Mouse (Mus musculus) lung, embryonic 16.5 days (tissue): ENCODE measurements around the gene Olfr775. TPM values are rescaled to one million over a fixed set of nuclear protein-coding genes. Genes with fewer than 3 reads are reported as not detected.

Source experiments
- ATAC-seq: fragments of 200-750 bp; cut with Nextera tagmentation; 2 replicates; pipeline ENCODE4 v1.8.0; 2017; ENCODE audit warnings: low read depth, mild to moderate bottlenecking, moderate library complexity
- H3K27ac ChIP-seq: fragments of 300-500 bp; sonication (generic); 2 replicates; pipeline ENCODE4 v1.5.1; 2014; ENCODE audit warnings: mild to moderate bottlenecking, control low read depth, low read length
- H3K27me3 ChIP-seq: fragments of 300-500 bp; sonication (generic); 2 replicates; pipeline ENCODE4 v1.6.1; 2014; ENCODE audit warnings: low read depth, low read length, mixed read lengths; ENCODE audit not compliant: control insufficient read depth, insufficient read depth
- H3K36me3 ChIP-seq: fragments of 300-500 bp; sonication (generic); 2 replicates; pipeline ENCODE4 v1.6.1; 2014; ENCODE audit warnings: low read length; ENCODE audit not compliant: control insufficient read depth, insufficient read depth
- H3K4me1 ChIP-seq: fragments of 300-500 bp; sonication (generic); replicated peaks from 2 replicates; pipeline ENCODE4 v1.6.1; 2014; ENCODE audit warnings: low read length, mixed read lengths; ENCODE audit not compliant: control insufficient read depth, insufficient read depth
- H3K4me2 ChIP-seq: fragments of 300-500 bp; sonication (generic); 2 replicates; pipeline ENCODE4 v1.6.1; 2014; ENCODE audit warnings: low read depth, low read length, control low read depth
- H3K4me3 ChIP-seq: fragments of 300-500 bp; sonication (generic); 2 replicates; pipeline ENCODE4 v1.5.1; 2014; ENCODE audit warnings: mild to moderate bottlenecking, low read length, control low read depth
- H3K9ac ChIP-seq: fragments of 300-500 bp; sonication (generic); 2 replicates; pipeline ENCODE4 v1.6.1; 2014; ENCODE audit warnings: low read length, control low read depth
- H3K9me3 ChIP-seq: fragments of 300-500 bp; sonication (generic); 2 replicates; pipeline ENCODE4 v1.6.1; 2016; ENCODE audit warnings: low read length; ENCODE audit not compliant: control insufficient read depth
- WGBS: fragments of 180-500 bp; shearing (Covaris S2); extraction: QIAGEN DNeasy Blood & Tissue Kit; methylation state at CpG from one replicate; pipeline ENCODE4 v1.1.7; 2014; 5-methylcytosine and 5-hydroxymethylcytosine counted together
- polyA plus RNA-seq: library from polyadenylated mRNA; unstranded; fragments of >200 nt; fragmentation: Nextera tagmentation; extraction: Ambion mirVana; gene quantifications from 2 replicates; pipeline ENCODE4 v1.2.1, GENCODE M21; 2015

The Olfr775 gene
- not detected in 2 replicates for polyA plus RNA-seq

- Histone ChIP-seq H3K9ac (no peak within 1 kb of the TSS), H3K27me3 (no peaks in the 10 kb centered on the region), H3K27ac (no peak within 1 kb of the TSS), H3K9me3 (no peaks in the 10 kb centered on the region), H3K36me3 (no peaks in the 10 kb centered on the region), H3K4me3 (no peak within 1 kb of the TSS), H3K4me1 (no peaks in the 10 kb centered on the region), H3K4me2 (no peak within 1 kb of the TSS)
- ATAC-seq = no peak
- 69% methylated on average over 3 of the region's 3 CpGs for WGBS
Observed at GRCm38 (mm10) chr10:129248112-129248511, at the start of gene Olfr775. Gene Olfr775 (plus strand): TSS chr10:129248412.

- H3K36me3 ChIP-seq = no peaks in the 10 kb centered on the region
- H3K4me3 ChIP-seq = no peak overlapping the region
- H3K4me2 ChIP-seq = no peak overlapping the region
- H3K9ac ChIP-seq = no peak overlapping the region
- no peaks in the 10 kb centered on the region for H3K27me3 ChIP-seq
- H3K9me3 ChIP-seq = no peaks in the 10 kb centered on the region
- H3K27ac ChIP-seq = no peak overlapping the region
- H3K4me1 ChIP-seq = no peaks in the 10 kb centered on the region
- no peak for ATAC-seq
- WGBS = 82% methylated on average over 1 of the region's 1 CpGs
Observed at GRCm38 (mm10) chr10:129230737-129231136, 17.5 kb upstream of the Olfr775 start.

DNA sequence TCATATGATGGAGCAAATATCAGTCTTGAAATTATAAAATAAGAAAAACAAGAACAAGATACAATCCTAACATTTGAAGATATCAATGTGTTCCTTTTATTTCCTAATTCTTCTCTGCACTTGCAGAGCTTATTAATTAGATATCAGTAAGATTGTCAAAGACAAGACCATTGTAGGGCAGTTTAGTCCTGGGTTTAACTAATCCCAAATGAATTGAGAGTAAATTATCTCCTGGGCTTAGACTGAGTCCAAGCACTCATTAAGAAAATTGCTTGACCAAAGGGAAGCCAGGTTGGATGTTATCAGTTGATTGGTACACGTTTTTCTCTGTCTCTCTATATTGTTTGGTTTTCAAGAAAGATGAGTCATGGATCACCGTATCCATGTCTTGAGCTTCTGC is 12.3 kb upstream of the Olfr775 start, which contains the start of gene Olfr774:
Gene Olfr774 (plus strand): TSS at position 301 of the 400 bp plus-strand sequence.
- H3K27ac ChIP-seq = no peak within 1 kb of the TSS
- no peaks in the 10 kb centered on the region for H3K9me3 ChIP-seq
- no peak within 1 kb of the TSS for H3K9ac ChIP-seq
- H3K36me3 ChIP-seq = no peaks in the 10 kb centered on the region
- no peak within 1 kb of the TSS for H3K4me3 ChIP-seq
- H3K4me2 ChIP-seq = no peak within 1 kb of the TSS
- 58% methylated on average over 2 of the region's 2 CpGs for WGBS
- no peaks in the 10 kb centered on the region for H3K4me1 ChIP-seq
- H3K27me3 ChIP-seq = no peaks in the 10 kb centered on the region
- no peak for ATAC-seq

DNA sequence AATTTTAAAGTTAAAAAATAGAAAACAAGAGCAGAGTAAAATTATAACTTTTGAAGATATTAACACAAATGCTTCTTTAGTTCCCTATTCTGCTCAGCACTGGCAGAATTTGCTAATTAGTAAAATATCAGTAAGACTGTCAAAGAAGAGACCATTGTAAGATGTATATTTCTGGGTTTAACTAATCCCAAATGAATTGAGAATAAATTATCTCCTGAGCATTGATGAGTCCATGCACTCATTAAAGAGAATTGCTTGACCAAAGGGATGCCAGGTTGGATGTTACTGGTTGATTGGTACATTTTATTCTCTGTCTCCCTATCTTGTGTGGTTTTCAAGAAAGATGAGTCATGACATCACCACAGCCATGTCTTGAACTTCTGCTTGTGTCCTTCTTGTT is 10.6 kb downstream of the Olfr775 start, which contains the start of gene Olfr776:
Gene Olfr776 (plus strand): TSS at position 301 of the 400 bp plus-strand sequence.
- no peak within 1 kb of the TSS for H3K27ac ChIP-seq
- no peaks in the 10 kb centered on the region for H3K4me1 ChIP-seq
- H3K27me3 ChIP-seq = no peaks in the 10 kb centered on the region
- no peaks in the 10 kb centered on the region for H3K36me3 ChIP-seq
- H3K9me3 ChIP-seq = no peaks in the 10 kb centered on the region
- ATAC-seq = no peak
- no peak within 1 kb of the TSS for H3K4me3 ChIP-seq
- no peak within 1 kb of the TSS for H3K4me2 ChIP-seq
- no peak within 1 kb of the TSS for H3K9ac ChIP-seq

DNA sequence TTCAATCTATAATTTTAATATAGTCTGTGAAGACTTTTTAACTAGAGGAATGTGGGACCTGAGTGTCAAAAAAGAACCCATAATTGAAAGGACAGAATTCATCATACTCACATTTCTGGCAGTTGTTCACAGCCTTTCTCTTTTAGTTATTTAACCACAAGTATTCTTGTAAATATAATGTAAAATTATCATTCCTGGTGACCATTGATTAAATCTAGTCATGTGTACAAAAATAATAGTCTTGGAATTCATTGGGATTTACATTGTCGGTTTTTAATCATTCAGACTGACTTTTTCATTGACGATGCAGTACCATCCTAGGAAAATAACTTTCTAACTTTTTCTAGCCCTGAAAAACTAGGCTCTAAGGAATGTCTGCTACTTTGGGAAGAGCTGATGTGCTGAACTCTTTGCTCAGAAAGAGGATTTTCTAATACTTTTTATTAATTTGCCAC is 22.9 kb downstream of the Olfr775 start, which contains the start of gene Olfr777:
Gene Olfr777 (minus strand): TSS at position 405 of the 455 bp plus-strand sequence.
- no peaks in the 10 kb centered on the region for H3K36me3 ChIP-seq
- H3K9ac ChIP-seq = no peak within 1 kb of the TSS
- no peak for ATAC-seq
- no peak within 1 kb of the TSS for H3K4me2 ChIP-seq
- no peaks in the 10 kb centered on the region for H3K4me1 ChIP-seq
- no peaks in the 10 kb centered on the region for H3K9me3 ChIP-seq
- H3K27me3 ChIP-seq = no peaks in the 10 kb centered on the region
- 77% methylated on average over 2 of the region's 2 CpGs for WGBS
- H3K27ac ChIP-seq = no peak within 1 kb of the TSS
- no peak within 1 kb of the TSS for H3K4me3 ChIP-seq

Other genes with a start within 250 kb of the Olfr775 start
- gene Olfr763, start 237.6 kb upstream of the Olfr775 start, polyA plus RNA-seq = not detected in 2 replicates
- gene Olfr764-ps1, start 208.5 kb upstream of the Olfr775 start, polyA plus RNA-seq = not detected in 2 replicates
- gene Olfr765, start 198.4 kb upstream of the Olfr775 start, polyA plus RNA-seq = not detected in 2 replicates
- not detected in 2 replicates for gene Olfr766-ps1, start 179.4 kb upstream of the Olfr775 start, polyA plus RNA-seq
- not detected in 2 replicates for gene Olfr767, start 165.5 kb upstream of the Olfr775 start, polyA plus RNA-seq
- not detected in 2 replicates for gene Olfr768, start 149.0 kb upstream of the Olfr775 start, polyA plus RNA-seq
- not detected in 2 replicates for gene Olfr769, start 130.6 kb upstream of the Olfr775 start, polyA plus RNA-seq
- not detected in 2 replicates for gene Olfr770, start 109.4 kb upstream of the Olfr775 start, polyA plus RNA-seq
- not detected in 2 replicates for gene Olfr771, start 83.7 kb upstream of the Olfr775 start, polyA plus RNA-seq
- gene Olfr772, start 70.5 kb upstream of the Olfr775 start, polyA plus RNA-seq = not detected in 2 replicates
- gene Olfr773, start 61.0 kb upstream of the Olfr775 start, polyA plus RNA-seq = not detected in 2 replicates
- not detected in 2 replicates for gene Olfr774, start 12.2 kb upstream of the Olfr775 start, polyA plus RNA-seq
- not detected in 2 replicates for gene Olfr776, start 10.7 kb downstream of the Olfr775 start, polyA plus RNA-seq
- gene Olfr777, start 23.1 kb downstream of the Olfr775 start, polyA plus RNA-seq = not detected in 2 replicates
- not detected in 2 replicates for gene Olfr780, start 69.7 kb downstream of the Olfr775 start, polyA plus RNA-seq
- gene Olfr781, start 80.4 kb downstream of the Olfr775 start, polyA plus RNA-seq = not detected in 2 replicates
- gene Olfr782, start 100.4 kb downstream of the Olfr775 start, polyA plus RNA-seq = not detected in 2 replicates
- gene Olfr784, start 135.7 kb downstream of the Olfr775 start, polyA plus RNA-seq = 0.05 and 0.06 TPM in 2 replicates
- not detected in 2 replicates for gene Olfr785, start 157.0 kb downstream of the Olfr775 start, polyA plus RNA-seq
- not detected in 2 replicates for gene Olfr786, start 178.9 kb downstream of the Olfr775 start, polyA plus RNA-seq
- gene Olfr787, start 213.4 kb downstream of the Olfr775 start, polyA plus RNA-seq = not detected in 2 replicates
- gene Olfr788, start 222.6 kb downstream of the Olfr775 start, polyA plus RNA-seq = not detected in 2 replicates
- gene Olfr789, start 236.3 kb downstream of the Olfr775 start, polyA plus RNA-seq = not detected in 2 replicates